Mouse (Mus musculus) midbrain, embryonic 15.5 days (tissue): ENCODE measurements at regions not wholly inside any gene's neighbourhood (a gene's known extent, or its start where the extent isn't known, plus 50 kb on each side); places are given as distances from the start of the nearest gene placed in this dataset.

ENCODE experiments used
- ATAC-seq: fragments of 200-750 bp; cut with Nextera tagmentation; replicated peaks from 2 replicates; pipeline ENCODE4 v1.8.0; 2017; ENCODE audit warnings: moderate TSS enrichment
- H3K27ac ChIP-seq: fragments of 300-500 bp; sonication (generic); 2 replicates; pipeline ENCODE4 v1.5.1; 2015; ENCODE audit warnings: mild to moderate bottlenecking, inconsistent platforms
- H3K27me3 ChIP-seq: fragments of 300-500 bp; sonication (generic); replicated peaks from 2 replicates; pipeline ENCODE4 v1.6.1; 2015; ENCODE audit warnings: inconsistent platforms
- H3K36me3 ChIP-seq: fragments of 300-500 bp; sonication (generic); replicated peaks from 2 replicates; pipeline ENCODE4 v1.6.1; 2015; ENCODE audit warnings: inconsistent platforms
- H3K4me1 ChIP-seq: fragments of 300-500 bp; sonication (generic); 2 replicates; pipeline ENCODE4 v1.6.1; 2015; ENCODE audit warnings: inconsistent platforms
- H3K4me2 ChIP-seq: fragments of 300-500 bp; sonication (generic); 2 replicates; pipeline ENCODE4 v1.6.1; 2015; ENCODE audit warnings: inconsistent platforms, mild to moderate bottlenecking, moderate library complexity
- H3K4me3 ChIP-seq: fragments of 300-500 bp; sonication (generic); 2 replicates; pipeline ENCODE4 v1.5.1; 2015; ENCODE audit warnings: mild to moderate bottlenecking, inconsistent platforms
- H3K9ac ChIP-seq: fragments of 300-500 bp; sonication (generic); 2 replicates; pipeline ENCODE4 v1.6.1; 2015; ENCODE audit warnings: mild to moderate bottlenecking, inconsistent platforms
- H3K9me3 ChIP-seq: fragments of 300-500 bp; sonication (generic); 2 replicates; pipeline ENCODE4 v1.6.1; 2016; ENCODE audit warnings: inconsistent platforms
- whole genome bisulfite sequencing: fragments of 180-500 bp; shearing (Covaris S2); methylation state at CpG from one replicate; pipeline ENCODE4 v1.1.7; 2015; ENCODE audit warnings: mixed read lengths; 5-methylcytosine and 5-hydroxymethylcytosine counted together

- Histone ChIP-seq H3K36me3 (no peaks in the 10 kb centered on the region), H3K9ac (no peak overlapping the region), H3K4me3 (no peak overlapping the region), H3K4me2 (no peak overlapping the region), H3K4me1 (peaks cover 15% of the 10 kb centered on the region), H3K9me3 (no peaks in the 10 kb centered on the region), H3K27ac (no peak overlapping the region), H3K27me3 (no peaks in the 10 kb centered on the region)
- WGBS = 90% methylated on average over 9 of the region's 9 CpGs
- ATAC-seq = no peak
These were observed 114.4 kb upstream of the Arl4c start for GRCm38 (mm10) chr1:88816376-88816945.

- Histone ChIP-seq H3K4me3 (no peak overlapping the region), H3K9ac (no peak overlapping the region), H3K27me3 (no peaks in the 10 kb centered on the region), H3K36me3 (no peaks in the 10 kb centered on the region), H3K4me2 (no peak overlapping the region), H3K27ac (no peak overlapping the region), H3K4me1 (no peaks in the 10 kb centered on the region), H3K9me3 (no peaks in the 10 kb centered on the region)
- 87% methylated on average over 4 of the region's 4 CpGs for WGBS
- no peak for ATAC-seq
These were observed 123.2 kb upstream of the Arl4c start for GRCm38 (mm10) chr1:88825215-88825614.

GRCm38 (mm10) chr1:88838661-88839274, 136.7 kb upstream of the Arl4c start:
- 0 out of 2 replicates have a peak, but pooled peaks have one; percentile 11 for ATAC-seq
- 22% methylated on average over 11 of the region's 11 CpGs for WGBS
- no peak overlapping the region for H3K4me3 ChIP-seq
- no peaks in the 10 kb centered on the region for H3K36me3 ChIP-seq
- no peak overlapping the region for H3K27ac ChIP-seq
- H3K27me3 ChIP-seq = no peaks in the 10 kb centered on the region
- peaks cover 16% of the 10 kb centered on the region for H3K4me1 ChIP-seq
- no peaks in the 10 kb centered on the region for H3K9me3 ChIP-seq
- no peak overlapping the region for H3K9ac ChIP-seq
- H3K4me2 ChIP-seq = no peak overlapping the region

GRCm38 (mm10) chr1:88839407-88839976, 137.5 kb upstream of the Arl4c start:
- H3K4me3 ChIP-seq = no peak overlapping the region
- H3K9ac ChIP-seq = no peak overlapping the region
- 11% methylated on average over 3 of the region's 3 CpGs for WGBS
- H3K4me1 ChIP-seq = peaks cover 16% of the 10 kb centered on the region
- H3K9me3 ChIP-seq = no peaks in the 10 kb centered on the region
- ATAC-seq = peak; percentile 42
- H3K4me2 ChIP-seq = no peak overlapping the region
- peak overlapping the region; percentile 67; the same call in 1 of the 2 replicates for H3K27ac ChIP-seq
- H3K27me3 ChIP-seq = no peaks in the 10 kb centered on the region
- no peaks in the 10 kb centered on the region for H3K36me3 ChIP-seq

DNA sequence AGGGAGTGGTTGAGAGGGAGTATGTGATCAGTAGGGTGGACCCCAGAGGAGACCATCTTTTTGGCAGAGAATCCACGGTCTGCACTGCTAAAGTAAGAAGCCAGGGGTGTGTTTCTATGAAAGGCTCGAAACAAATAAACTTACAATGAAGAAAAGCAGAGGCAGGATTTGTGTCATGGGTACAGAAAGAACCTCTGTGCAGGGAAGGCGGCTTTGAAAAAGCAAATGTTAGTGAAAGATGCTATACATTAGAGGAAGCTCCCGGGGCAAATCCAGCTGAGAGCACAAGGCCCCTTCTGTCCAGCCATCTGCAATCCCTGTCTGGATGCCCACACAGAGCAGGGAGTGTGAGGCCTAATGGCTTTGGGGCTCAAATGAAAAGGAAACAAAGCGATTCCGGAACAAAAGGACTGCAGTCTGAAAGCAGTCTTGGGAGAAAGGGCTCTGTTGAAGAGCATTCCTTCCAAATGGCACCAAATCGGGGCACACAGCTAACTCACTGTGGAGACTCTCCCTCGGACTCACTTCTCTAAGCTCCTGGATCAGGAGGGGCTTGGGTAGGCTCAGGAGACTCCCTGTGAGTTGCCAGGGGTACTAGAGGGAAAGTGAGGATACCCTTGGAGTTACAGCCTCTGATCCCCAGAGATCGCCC, 138.1 kb upstream of the Arl4c start:
- ATAC-seq = peak; percentile 74
- Histone ChIP-seq H3K36me3 (no peaks in the 10 kb centered on the region), H3K4me1 (peaks cover 16% of the 10 kb centered on the region), H3K27ac (peak overlapping the region; percentile 67), H3K9me3 (no peaks in the 10 kb centered on the region), H3K4me3 (no peak overlapping the region), H3K27me3 (no peaks in the 10 kb centered on the region), H3K9ac (no peak overlapping the region), H3K4me2 (no peak overlapping the region)
- 15% methylated on average over 9 of the region's 9 CpGs for WGBS

DNA sequence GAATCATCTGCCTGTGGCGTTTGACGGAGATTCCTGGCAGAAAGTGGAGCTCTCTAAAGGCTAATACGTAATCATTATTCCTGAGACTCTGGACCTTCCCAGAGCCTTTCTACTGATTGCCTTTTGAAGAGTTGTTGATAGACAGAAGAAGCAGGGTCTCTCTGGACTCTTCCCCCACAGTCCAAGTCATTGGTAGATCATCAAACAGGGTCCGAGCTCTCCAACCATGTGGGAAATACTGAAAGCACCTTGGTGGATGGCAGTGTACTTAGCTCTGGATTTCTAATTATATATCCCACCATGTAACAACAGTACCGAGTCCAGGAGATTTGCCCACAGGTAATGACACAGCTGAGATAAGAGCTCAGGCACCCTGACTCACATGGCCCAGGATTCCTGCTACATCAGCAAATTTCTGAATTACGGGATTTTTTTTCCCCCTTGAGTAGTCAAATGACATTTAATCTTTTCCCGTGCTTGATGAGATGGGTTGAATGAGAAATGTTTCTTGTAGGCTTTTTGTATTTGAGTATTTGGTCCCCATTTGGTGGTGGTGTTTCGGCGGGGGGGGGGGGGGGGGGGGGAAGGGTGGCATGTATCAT, 139.1 kb upstream of the Arl4c start:
- peaks cover 16% of the 10 kb centered on the region for H3K4me1 ChIP-seq
- ATAC-seq = no peak
- H3K4me3 ChIP-seq = no peak overlapping the region
- 70% methylated on average over 8 of the region's 9 CpGs for WGBS
- no peak overlapping the region for H3K27ac ChIP-seq
- no peaks in the 10 kb centered on the region for H3K27me3 ChIP-seq
- H3K36me3 ChIP-seq = no peaks in the 10 kb centered on the region
- H3K4me2 ChIP-seq = no peak overlapping the region
- H3K9me3 ChIP-seq = no peaks in the 10 kb centered on the region
- H3K9ac ChIP-seq = no peak overlapping the region

DNA sequence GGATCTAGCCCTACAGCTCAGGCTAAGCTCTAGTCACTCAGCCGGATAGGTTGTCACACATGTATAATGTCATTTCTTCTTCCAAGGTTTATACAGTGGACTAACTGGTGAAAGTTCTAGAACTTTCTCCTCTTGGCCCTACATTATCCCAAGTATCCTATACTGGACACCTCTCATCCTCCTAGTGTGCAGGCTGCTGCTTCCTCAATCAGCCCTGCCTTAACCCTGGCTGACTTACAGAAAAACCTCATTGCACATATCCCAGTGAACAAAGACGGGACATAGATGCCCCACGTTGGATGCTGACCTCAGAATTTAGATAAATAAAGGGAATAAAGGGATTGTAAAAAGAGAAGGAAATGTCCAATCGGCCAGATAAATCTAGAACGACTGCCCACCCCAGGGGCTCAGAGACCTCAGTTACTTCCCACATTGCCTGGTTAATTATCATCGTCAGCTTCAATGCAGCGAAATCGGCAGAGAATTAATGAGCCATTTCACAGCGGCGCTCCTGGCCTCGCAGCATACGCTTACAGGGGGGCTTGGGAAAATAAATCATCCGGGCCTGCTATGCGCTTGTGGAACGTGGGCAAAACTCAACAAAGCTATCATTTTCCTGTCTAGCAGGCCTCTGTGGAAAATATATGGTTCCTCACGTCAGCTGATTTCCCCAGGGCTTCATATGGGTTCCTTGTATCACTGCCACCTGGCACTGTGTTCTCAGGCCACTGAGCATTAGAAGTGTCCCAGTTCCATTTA, 145.5 kb upstream of the Arl4c start:
- 23% methylated on average over 16 of the region's 16 CpGs for WGBS
- ATAC-seq = 0 out of 2 replicates have a peak, but pooled peaks have one; percentile 30
- H3K9ac ChIP-seq = no peak overlapping the region
- no peaks in the 10 kb centered on the region for H3K36me3 ChIP-seq
- no peak overlapping the region for H3K4me3 ChIP-seq
- H3K27me3 ChIP-seq = no peaks in the 10 kb centered on the region
- H3K4me1 ChIP-seq = peaks cover 7% of the 10 kb centered on the region
- no peaks in the 10 kb centered on the region for H3K9me3 ChIP-seq
- peak overlapping the region; percentile 50 for H3K27ac ChIP-seq
- H3K4me2 ChIP-seq = no peak overlapping the region

GRCm38 (mm10) chr1:88848246-88848645, 146.2 kb upstream of the Arl4c start:
- Histone ChIP-seq H3K27me3 (no peaks in the 10 kb centered on the region), H3K4me3 (no peak overlapping the region), H3K9me3 (no peaks in the 10 kb centered on the region), H3K4me2 (no peak overlapping the region), H3K27ac (peak overlapping the region; percentile 38; the same call in 1 of the 2 replicates), H3K9ac (no peak overlapping the region), H3K4me1 (peaks cover 7% of the 10 kb centered on the region), H3K36me3 (no peaks in the 10 kb centered on the region)
- WGBS = 64% methylated on average over 8 of the region's 8 CpGs
- ATAC-seq = peak; percentile 58; the same call in 1 of the 2 replicates

DNA sequence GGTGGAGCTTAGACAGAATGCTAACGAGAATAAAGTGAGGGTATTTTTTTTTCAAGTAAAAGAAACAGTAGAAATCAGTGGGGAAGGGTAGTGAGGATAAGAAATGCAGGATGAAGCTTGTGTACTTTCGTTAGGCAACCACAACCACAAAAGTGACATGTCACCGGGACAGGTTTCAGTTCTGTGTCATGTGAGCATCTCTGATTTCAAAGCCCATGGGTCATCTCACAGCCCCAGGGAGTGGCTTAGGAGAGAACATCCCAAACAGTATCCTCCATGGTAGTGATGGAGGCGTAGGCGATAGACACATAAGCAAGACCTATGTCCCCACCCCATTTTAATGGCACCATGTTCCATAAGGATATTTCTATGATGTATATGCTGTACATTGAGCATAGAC, 147.4 kb upstream of the Arl4c start:
- no peaks in the 10 kb centered on the region for H3K9me3 ChIP-seq
- H3K9ac ChIP-seq = no peak overlapping the region
- H3K36me3 ChIP-seq = no peaks in the 10 kb centered on the region
- no peak overlapping the region for H3K27ac ChIP-seq
- no peaks in the 10 kb centered on the region for H3K27me3 ChIP-seq
- no peak for ATAC-seq
- no peak overlapping the region for H3K4me2 ChIP-seq
- 91% methylated on average over 5 of the region's 5 CpGs for WGBS
- peaks cover 7% of the 10 kb centered on the region for H3K4me1 ChIP-seq
- H3K4me3 ChIP-seq = no peak overlapping the region

- 80% methylated on average over 5 of the region's 5 CpGs for WGBS
- Histone ChIP-seq H3K27me3 (no peaks in the 10 kb centered on the region), H3K36me3 (no peaks in the 10 kb centered on the region), H3K9ac (no peak overlapping the region), H3K4me2 (no peak overlapping the region), H3K27ac (no peak overlapping the region), H3K9me3 (no peaks in the 10 kb centered on the region), H3K4me1 (peaks cover 7% of the 10 kb centered on the region), H3K4me3 (no peak overlapping the region)
- no peak for ATAC-seq
These were observed 149.9 kb upstream of the Arl4c start for GRCm38 (mm10) chr1:88851931-88852330.

DNA sequence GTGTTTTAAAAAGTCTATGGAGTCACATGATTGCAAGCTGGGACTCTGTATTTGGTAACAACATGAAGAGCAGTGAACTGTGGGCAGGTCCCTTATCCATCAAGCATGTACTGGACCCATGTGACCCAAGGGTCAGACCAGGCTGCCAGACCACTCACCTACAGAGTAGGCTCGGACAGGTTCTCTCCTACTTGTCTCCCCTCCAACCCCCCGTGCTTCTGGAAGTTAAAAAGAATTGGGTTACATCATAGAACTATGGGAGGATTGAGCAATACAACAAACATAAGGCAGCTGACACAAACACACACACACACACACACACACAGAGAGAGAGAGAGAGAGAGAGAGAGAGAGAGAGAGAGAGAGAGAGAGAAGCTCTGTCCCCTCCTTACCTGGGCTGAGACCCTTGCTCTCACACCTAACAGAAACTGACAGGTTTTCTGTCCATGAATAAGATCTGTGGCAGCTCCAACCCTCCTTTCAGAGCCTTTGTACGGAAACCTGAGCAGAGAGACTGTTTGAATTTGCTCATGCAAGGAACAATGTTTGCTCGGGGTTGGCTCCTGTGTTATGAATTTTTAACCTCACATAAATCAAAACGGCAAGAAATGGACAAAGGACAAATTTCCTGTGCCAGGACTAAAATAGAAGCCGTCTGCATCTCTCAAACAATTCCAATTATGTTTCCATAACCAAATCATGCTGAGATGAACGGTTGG, 159.0 kb upstream of the Arl4c start:
- ATAC-seq = no peak
- 64% methylated on average over 7 of the region's 7 CpGs for WGBS
- no peak overlapping the region for H3K27ac ChIP-seq

More for the DNA sequence above, 159.0 kb upstream of the Arl4c start:
- Histone ChIP-seq H3K9me3 (no peaks in the 10 kb centered on the region), H3K4me3 (no peak overlapping the region), H3K4me2 (no peak overlapping the region), H3K9ac (no peak overlapping the region), H3K4me1 (no peaks in the 10 kb centered on the region), H3K36me3 (no peaks in the 10 kb centered on the region), H3K27me3 (no peaks in the 10 kb centered on the region)
